Mouse (Mus musculus) adrenal gland, postnatal 4 days (tissue): ENCODE results near the gene Lix1l. TPM values are rescaled to one million over a fixed set of nuclear protein-coding genes. Genes with fewer than 3 reads are reported as not detected.

Experiments
- DNase-seq, 2 experiments: peaks; one replicate each; pipeline ENCODE4 v3.0.0; 2021 to 2022; ENCODE audit warnings: low spot score in 2 of 2, mixed read lengths in 2 of 2
- total RNA-seq, 2 experiments: library from RNA; stranded (reverse); gene quantifications; 2 replicates each; pipeline ENCODE4 v1.2.3; 2021

The Lix1l gene
- total RNA-seq, 2 experiments from 2014 or later, result 66.3 to 69.1 TPM

DNA sequence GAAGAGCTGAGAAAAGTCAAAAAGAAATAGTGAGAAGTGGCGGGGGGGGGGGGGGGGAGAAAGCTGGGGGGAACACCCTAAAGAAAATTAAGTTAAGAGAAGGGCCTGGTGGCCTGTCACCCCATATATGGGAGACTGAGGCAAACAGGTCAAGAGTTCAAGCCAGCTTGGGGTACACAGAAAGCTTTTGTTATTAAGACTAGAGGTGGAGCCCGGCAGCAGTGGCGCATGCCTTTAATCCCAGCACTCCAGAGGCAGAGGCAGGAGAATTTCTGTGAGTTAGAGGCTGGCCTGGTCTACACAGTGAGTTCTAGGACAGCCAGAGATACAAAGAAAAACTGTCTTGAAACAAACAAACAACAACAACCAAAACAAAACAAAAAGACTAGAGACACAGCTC lies 35.8 kb upstream of the Lix1l start:
- DNase-seq, result no peak

- no peak for DNase-seq
Measured at GRCm38 (mm10) chr3:96566661-96567450, 34.1 kb upstream of the Lix1l start.

DNA sequence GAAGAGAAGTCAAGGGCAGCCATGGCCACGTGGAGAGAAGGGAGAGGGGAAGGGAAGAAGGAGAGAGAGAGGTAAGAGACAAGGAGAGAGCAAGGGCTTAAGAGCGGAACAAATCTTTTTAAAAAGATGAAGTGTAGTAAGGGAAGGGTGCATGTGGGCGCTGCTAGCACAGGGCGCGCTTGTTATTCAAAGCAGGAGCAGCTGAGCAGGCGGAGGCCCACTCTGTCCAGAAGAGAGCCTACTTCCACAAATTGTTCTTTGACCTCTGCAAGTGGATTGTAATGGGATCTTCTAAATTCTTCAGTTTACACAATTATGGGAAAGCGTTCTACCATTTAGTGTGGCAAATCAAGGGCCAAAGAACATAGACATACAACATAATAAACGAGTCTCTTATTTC lies 32.3 kb upstream of the Lix1l start:
- DNase-seq, result no peak

DNA sequence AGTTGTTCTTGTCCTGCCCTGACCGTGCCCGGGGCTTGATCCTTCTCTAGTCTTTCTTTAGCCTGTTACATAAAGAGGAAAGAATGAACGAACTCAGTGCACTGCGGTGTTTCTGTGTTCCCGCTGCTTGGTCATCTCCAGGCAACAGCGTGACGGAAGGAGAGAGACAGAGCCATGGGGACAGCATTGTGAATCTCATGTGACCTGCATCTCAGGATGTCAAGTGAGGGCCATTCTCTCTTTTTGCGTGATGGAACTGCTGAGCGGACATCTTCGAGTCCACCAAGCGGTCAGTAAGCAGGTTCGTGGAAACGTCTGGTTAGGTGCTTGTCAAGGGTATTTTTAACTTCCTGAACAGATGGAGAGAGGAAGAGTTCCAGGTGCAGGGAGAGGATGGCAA lies 31.4 kb upstream of the Lix1l start:
- no peak for DNase-seq

DNA sequence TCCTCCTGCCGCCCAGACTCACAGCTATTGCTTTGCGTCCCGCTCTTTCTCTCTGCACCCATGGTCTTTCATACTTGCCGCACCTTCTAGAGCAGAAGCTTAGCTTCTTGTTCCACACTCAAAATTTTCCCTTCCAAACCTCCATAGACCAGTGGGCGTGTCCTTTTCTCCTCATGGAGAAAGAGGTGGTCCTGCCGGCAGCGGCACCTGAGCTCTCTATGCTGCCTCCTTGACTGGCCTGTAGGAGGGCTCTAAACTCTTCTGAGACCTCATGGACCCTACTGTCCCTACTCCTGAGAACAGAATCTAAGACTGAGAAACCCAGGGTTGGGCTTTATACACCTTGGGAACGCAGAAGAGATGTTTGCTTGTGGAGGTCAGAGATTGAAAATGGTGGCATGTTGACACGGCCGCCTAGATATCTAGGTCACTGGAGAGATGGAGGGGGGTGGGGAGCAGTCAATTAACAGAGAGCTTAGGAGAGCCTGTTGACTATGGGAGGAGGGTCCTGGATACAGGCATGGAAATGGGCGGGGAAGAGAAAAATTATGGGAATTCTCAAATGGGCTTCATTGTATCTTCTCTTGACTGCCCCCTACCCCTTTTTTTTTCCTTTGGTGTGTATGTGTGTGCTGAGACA lies 30.9 kb upstream of the Lix1l start:
- DNase-seq, result no peak

GRCm38 (mm10) chr3:96570643-96571042 lies 30.3 kb upstream of the Lix1l start:
- DNase-seq, result no peak

GRCm38 (mm10) chr3:96571336-96571735 lies 29.6 kb upstream of the Lix1l start:
- DNase-seq, result no peak

- DNase-seq, result no peak
Measured at GRCm38 (mm10) chr3:96571896-96572698, 28.9 kb upstream of the Lix1l start.

GRCm38 (mm10) chr3:96573611-96574511 lies 27.1 kb upstream of the Lix1l start:
- DNase-seq, result no peak

DNA sequence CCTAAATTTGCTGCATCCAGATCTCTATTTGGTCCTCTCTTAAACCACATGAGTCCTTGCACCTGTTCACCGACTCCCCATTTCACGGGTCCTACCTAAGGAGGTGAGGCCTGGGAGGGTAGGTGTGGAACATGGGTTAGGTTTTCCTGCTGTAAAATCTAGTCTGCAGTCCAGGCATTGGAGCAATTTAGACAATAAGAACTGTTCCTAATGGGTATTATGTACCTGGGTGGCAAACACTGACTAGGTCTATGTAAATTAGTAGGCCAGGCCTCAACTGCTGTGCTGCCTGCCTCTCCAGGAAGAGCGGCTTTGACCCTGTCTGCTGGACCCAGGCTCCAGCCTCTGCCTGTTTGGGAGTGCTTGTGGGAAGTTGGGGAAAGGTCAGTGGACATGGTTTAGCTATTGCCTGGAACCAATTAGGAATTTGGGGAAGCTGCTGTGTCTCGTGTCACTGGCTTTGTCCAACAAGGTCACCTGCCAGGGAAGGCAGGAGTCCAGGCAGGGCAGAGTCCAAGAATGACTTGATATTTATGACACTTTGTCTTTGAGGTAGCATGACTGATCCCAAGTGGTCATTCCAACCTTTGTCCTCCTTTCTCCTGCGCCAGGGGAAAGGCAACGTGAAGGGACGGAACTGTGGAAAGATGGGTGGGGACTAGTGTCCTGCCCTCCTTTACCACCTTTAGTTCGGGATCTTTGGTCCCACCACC lies 25.5 kb upstream of the Lix1l start:
- no peak for DNase-seq

DNA sequence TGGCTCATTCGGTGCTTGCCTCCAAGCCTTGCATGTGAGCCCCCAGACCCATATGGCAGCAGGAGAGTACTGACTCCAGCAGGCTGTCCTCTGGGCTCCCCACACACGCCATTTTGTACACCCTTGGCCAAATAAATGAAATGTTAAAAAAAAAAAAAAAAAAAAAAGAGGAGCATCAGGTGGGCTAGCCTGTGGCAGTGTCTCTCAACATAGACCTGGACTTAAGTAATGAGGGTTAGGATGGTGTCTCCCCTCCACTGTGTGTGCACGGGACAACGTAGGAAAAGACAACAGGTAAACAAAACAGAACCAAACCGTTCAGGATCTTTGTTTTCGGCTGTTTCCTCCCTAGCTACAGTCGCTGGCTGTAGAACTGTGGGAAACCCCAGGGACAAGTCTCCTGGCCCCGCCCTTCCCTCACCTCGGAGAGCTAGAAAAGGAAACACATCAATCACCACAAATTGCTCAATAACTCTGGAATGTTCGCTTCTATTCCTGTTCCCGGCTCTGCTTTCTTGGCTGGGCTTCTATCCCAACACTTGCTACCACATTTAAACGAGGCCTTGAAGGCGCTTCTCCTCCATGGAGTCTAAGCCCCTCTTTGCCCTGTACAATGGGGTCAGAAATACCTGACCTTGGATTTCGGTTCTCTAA lies 24.8 kb upstream of the Lix1l start:
- peak in 1 of 2 experiments; percentile 57 for DNase-seq

GRCm38 (mm10) chr3:96576690-96577541 lies 24.0 kb upstream of the Lix1l start, which contains the start of gene Gm16253:
Gene Gm16253, plus strand, starts transcription at chr3:96576984.
- peak; percentile 76 to 83 for DNase-seq

DNA sequence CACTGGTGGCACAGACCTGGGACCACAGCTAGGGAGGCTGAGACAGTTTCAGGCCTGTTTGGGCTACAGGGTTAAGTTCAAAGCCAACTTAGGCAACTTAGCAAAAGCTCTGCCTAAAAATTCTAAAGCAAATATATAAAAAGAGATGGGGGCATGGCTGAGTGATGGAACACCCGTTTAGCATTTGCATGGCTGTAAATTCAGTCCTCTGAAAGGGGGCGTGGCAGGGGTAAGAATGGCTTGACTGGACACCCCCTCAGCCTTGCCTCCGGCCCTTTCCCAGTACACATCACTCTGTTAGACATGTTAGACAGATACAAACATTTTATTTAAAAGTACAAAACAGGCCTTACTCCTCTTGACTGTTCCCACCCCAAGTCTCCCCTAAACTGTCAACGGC lies 23.4 kb upstream of the Lix1l start:
- no peak for DNase-seq

DNA sequence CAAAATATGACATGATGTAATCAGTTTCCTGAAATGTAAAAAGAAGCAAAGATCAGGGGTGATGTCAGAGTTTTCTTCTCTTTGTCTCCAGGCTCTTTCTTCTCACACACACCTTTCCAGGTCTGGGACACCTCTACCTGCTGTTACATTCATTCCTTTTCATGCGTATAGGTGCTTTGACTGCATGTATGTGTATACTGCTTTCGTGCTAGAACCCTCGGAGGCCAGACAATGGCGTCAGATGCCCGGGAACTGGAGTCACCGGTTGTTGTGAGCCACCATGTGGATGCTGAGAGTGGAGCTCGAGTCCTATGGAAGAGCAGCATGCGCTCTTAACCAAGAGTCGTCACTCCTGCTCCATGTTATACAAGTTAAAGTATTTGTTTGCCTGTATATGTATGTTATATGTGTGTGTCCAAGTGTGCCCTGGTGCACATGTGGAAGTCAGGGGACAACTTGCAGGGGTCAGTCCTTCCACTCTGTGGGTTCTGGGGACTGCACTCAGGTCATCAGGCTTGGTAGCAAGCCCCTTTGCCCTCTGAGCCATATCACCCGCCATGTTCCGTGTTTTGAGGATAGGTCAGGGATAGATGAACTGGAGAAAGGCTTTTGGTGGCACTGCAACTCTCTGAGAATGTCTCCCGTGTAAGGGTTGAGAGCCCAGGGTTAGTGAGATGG lies 22.2 kb upstream of the Lix1l start:
- no peak for DNase-seq

DNA sequence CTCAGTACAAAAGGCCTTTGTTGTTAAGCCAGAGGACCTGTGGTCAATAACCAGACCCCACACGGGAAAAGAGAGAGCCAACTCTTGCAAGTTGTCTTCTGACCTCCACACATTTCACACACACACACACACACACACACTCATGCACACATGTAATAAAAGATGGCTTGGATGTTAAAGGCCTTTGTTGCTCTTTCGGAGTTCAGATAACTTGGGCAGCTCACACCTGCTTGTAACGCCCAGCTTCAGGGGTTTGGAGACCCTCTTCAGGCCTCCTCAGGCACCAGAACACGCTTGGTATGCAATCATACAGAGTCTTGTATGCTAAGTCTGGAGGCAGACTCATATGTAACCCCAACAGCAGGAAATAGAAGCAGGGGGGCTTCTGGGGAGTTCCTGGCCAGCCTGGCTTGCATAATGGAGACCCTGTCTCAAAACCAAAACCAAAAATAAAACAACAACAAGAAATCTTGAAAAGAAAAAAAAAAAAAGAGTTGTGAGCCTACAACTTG lies 21.7 kb upstream of the Lix1l start:
- DNase-seq, result no peak

DNA sequence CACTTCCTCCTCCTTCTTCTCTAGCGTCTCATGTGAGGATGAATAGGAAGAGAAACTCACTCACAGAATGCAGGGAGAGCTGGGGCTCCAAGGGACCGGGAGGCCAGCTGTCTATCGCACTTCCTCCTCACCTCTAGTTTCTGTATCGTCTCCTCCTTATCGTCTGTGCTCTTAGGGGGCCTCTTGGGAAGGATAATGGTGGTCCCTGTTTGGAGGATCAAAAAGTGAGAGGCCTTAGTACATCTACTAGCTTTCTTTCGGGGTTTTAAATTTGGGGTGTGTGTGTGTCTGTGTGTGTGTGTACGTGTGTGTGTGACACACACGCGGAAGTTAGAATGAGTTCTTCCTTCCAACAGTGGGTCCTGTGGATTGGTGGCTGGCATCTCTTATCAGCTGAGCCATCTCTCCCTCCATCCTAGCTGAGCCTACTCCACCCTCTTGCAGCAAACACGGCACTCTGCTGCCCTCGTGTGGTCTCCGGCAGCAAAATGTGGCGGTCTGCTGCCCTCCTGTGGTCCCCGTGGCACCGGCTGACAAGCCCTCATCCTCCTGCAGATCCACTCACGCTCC lies 21.0 kb upstream of the Lix1l start:
- DNase-seq, result peak; percentile 74 to 85

- no peak for DNase-seq
Measured at GRCm38 (mm10) chr3:96581141-96581540, 19.8 kb upstream of the Lix1l start.
